Mouse (Mus musculus) ES-E14 (cell line): ENCODE data around the gene Ghdc. TPM values are rescaled to one million over a fixed set of nuclear protein-coding genes. Genes with fewer than 3 reads are reported as not detected.

ENCODE experiments used
- DNase-seq: peaks from one replicate; pipeline ENCODE4 v3.0.0-alpha.2; 2013; ENCODE audit warnings: low read depth, low spot score
- H3K27ac ChIP-seq: 2 replicates; pipeline ENCODE4 v1.5.1; 2012; ENCODE audit warnings: low read depth, mild to moderate bottlenecking, low read length, moderate library complexity, mixed read lengths; ENCODE audit not compliant: poor library complexity, insufficient read depth, severe bottlenecking
- H3K36me3 ChIP-seq: 2 replicates; pipeline ENCODE4 v1.6.1; 2012; ENCODE audit warnings: mild to moderate bottlenecking, low read length, moderate library complexity, mixed read lengths; ENCODE audit not compliant: control insufficient read depth, poor library complexity, insufficient read depth, severe bottlenecking
- H3K4me1 ChIP-seq, 2 experiments: fragments of 150-350 bp in 1 of 2; sonication (generic) in 1 of 2; 2 replicates each; pipeline ENCODE4 v1.6.1; 2012; ENCODE audit warnings: low read length in 2 of 2, mild to moderate bottlenecking in 1 of 2, mixed read lengths in 1 of 2; ENCODE audit not compliant: control insufficient read depth in 2 of 2, insufficient read depth in 2 of 2, poor library complexity in 1 of 2
- H3K4me3 ChIP-seq, 2 experiments: fragments of 150-350 bp in 1 of 2; sonication (generic) in 1 of 2; 2 replicates each; pipeline ENCODE4 v1.5.1; 2012; ENCODE audit warnings: low read length in 2 of 2, low read depth in 1 of 2, mild to moderate bottlenecking in 1 of 2, mixed read lengths in 1 of 2; ENCODE audit not compliant: insufficient read depth in 1 of 2, poor library complexity in 1 of 2, severe bottlenecking in 1 of 2
- H3K9ac ChIP-seq: 2 replicates; pipeline ENCODE4 v1.6.1; 2012; ENCODE audit warnings: low read depth, mild to moderate bottlenecking, low read length, mixed read lengths; ENCODE audit not compliant: poor library complexity, insufficient read depth, severe bottlenecking
- H3K9me3 ChIP-seq: fragments of 150-350 bp; sonication (generic); 2 replicates; pipeline ENCODE4 v1.6.1; 2012; ENCODE audit warnings: low read depth, mild to moderate bottlenecking, low read length; ENCODE audit not compliant: control insufficient read depth, insufficient read depth
- CHD2 ChIP-seq: IDR thresholded peaks from 2 replicates; pipeline ENCODE4 v1.6.1; 2014; ENCODE audit warnings: mild to moderate bottlenecking, low read depth, low read length, inconsistent platforms
- HCFC1 ChIP-seq: IDR thresholded peaks from 2 replicates; pipeline ENCODE4 v1.6.1; 2012; ENCODE audit warnings: low read length, inconsistent platforms, borderline replicate concordance; ENCODE audit not compliant: insufficient read depth
- MAFK ChIP-seq: IDR thresholded peaks from 2 replicates; pipeline ENCODE4 v1.6.1; 2014; ENCODE audit warnings: mild to moderate bottlenecking, low read depth, low read length, inconsistent platforms; ENCODE audit not compliant: insufficient read depth
- ZC3H11A ChIP-seq: IDR thresholded peaks from 2 replicates; pipeline ENCODE4 v1.6.1; 2012; ENCODE audit warnings: low read depth, mild to moderate bottlenecking, inconsistent platforms, low read length, borderline replicate concordance
- ZNF384 ChIP-seq: IDR thresholded peaks from 2 replicates; pipeline ENCODE4 v1.6.1; 2012; ENCODE audit warnings: low read depth, low read length, inconsistent platforms
- in situ Hi-C, 2 experiments: fragments of 600-800 bp; cut with MboI; formaldehyde crosslinking; loops; one replicate each; pipeline ENCODE4 v1.15.1; 2025; ENCODE audit warnings: low sequenced_read_pairs in 2 of 2, inconsistent platforms in 1 of 2; ENCODE audit not compliant: unreplicated experiment in 2 of 2
- total RNA-seq: library from RNA; depleted of rRNA; stranded (reverse); fragments of 300-350 nt; gene quantifications from 2 replicates; pipeline ENCODE4 v1.2.3, GENCODE M21; 2012

Gene Ghdc
- total RNA-seq, 1 experiment = 16.5 TPM

- in situ Hi-C loops = no loop called here
- no peak overlapping the region for H3K27ac ChIP-seq
- no peak overlapping the region for H3K4me3 ChIP-seq
- TF ChIP-seq CHD2 (no peak), ZNF384 (no peak), HCFC1 (no peak), ZC3H11A (no peak), MAFK (no peak)
- H3K4me1 ChIP-seq = peaks cover 13 to 31% of the 10 kb centered on the region in 2 experiments
- H3K9ac ChIP-seq = no peak overlapping the region
- no peak for DNase-seq
- peaks cover 13% of the 10 kb centered on the region for H3K36me3 ChIP-seq
- no peaks in the 10 kb centered on the region for H3K9me3 ChIP-seq
These were observed 48.2 kb downstream of the Ghdc start for GRCm38 (mm10) chr11:100722493-100723028.

GRCm38 (mm10) chr11:100721776-100722492 is 48.8 kb downstream of the Ghdc start:
- Histone ChIP-seq H3K9ac (no peak overlapping the region), H3K4me1 (peaks cover 13 to 31% of the 10 kb centered on the region in 2 experiments), H3K27ac (no peak overlapping the region), H3K36me3 (peaks cover 14% of the 10 kb centered on the region), H3K4me3 (no peak overlapping the region), H3K9me3 (no peaks in the 10 kb centered on the region)
- no peak for DNase-seq
- TF ChIP-seq MAFK (no peak), ZNF384 (no peak), ZC3H11A (no peak), HCFC1 (no peak), CHD2 (no peak)
- in situ Hi-C loops = no loop called here

- no peak for DNase-seq
- TF ChIP-seq ZC3H11A = no peak
- no peak for TF ChIP-seq HCFC1
- TF ChIP-seq MAFK = no peak
- no peak for TF ChIP-seq CHD2
- H3K27ac ChIP-seq = no peak overlapping the region
- H3K9me3 ChIP-seq = no peaks in the 10 kb centered on the region
- peaks cover 13 to 31% of the 10 kb centered on the region in 2 experiments for H3K4me1 ChIP-seq
- no peak overlapping the region for H3K9ac ChIP-seq
- H3K4me3 ChIP-seq = no peak overlapping the region
- H3K36me3 ChIP-seq = peaks cover 17% of the 10 kb centered on the region
- in situ Hi-C loops = no loop called here
These were observed 49.5 kb downstream of the Ghdc start for GRCm38 (mm10) chr11:100721254-100721653.

- no peak overlapping the region for H3K27ac ChIP-seq
- DNase-seq = no peak
- H3K4me3 ChIP-seq = no peak overlapping the region
- H3K4me1 ChIP-seq = peaks cover 11 to 31% of the 10 kb centered on the region in 2 experiments
- no peaks in the 10 kb centered on the region for H3K9me3 ChIP-seq
- H3K9ac ChIP-seq = no peak overlapping the region
- H3K36me3 ChIP-seq = peaks cover 24% of the 10 kb centered on the region
- no peak for TF ChIP-seq ZC3H11A
- no peak for TF ChIP-seq CHD2
- no peak for TF ChIP-seq HCFC1
- TF ChIP-seq ZNF384 = no peak
- TF ChIP-seq MAFK = no peak
- in situ Hi-C loops = no loop called here
These were observed 50.4 kb downstream of the Ghdc start for GRCm38 (mm10) chr11:100720345-100720744.

- Histone ChIP-seq H3K27ac (no peak overlapping the region), H3K36me3 (peaks cover 25% of the 10 kb centered on the region), H3K9me3 (no peaks in the 10 kb centered on the region), H3K4me1 (peaks cover 11 to 26% of the 10 kb centered on the region in 2 experiments), H3K4me3 (peak overlapping the region in 1 of 2 experiments; percentile 28; a peak in 1 of 4 replicates), H3K9ac (peak overlapping the region; percentile 7; the same call in 1 of the 2 replicates)
- no peak for TF ChIP-seq HCFC1
- no peak for TF ChIP-seq ZNF384
- no peak for TF ChIP-seq MAFK
- no peak for TF ChIP-seq CHD2
- TF ChIP-seq ZC3H11A = no peak
- in situ Hi-C loops = no loop called here
- no peak for DNase-seq
These were observed 50.9 kb downstream of the Ghdc start for GRCm38 (mm10) chr11:100719893-100720292.
